Mouse (Mus musculus) thymus, adult 18-20 months (tissue): ENCODE measurements around the gene Ccdc167.
A peak's percentile ranks its signal among the peaks of the same experiment; 100 is the strongest.

Experiments used
- DNase-seq, 2 experiments: peaks; one replicate each; pipeline ENCODE4 v3.0.0; 2022; ENCODE audit warnings: mixed read lengths in 2 of 2

Gene Ccdc167

GRCm38 (mm10) chr17:29684275-29684674 is 32.6 kb downstream of the Ccdc167 start:
- DNase-seq: no peak

GRCm38 (mm10) chr17:29683127-29683526 is 33.7 kb downstream of the Ccdc167 start:
- no peak for DNase-seq

GRCm38 (mm10) chr17:29682261-29682660 is 34.6 kb downstream of the Ccdc167 start:
- no peak for DNase-seq

DNA sequence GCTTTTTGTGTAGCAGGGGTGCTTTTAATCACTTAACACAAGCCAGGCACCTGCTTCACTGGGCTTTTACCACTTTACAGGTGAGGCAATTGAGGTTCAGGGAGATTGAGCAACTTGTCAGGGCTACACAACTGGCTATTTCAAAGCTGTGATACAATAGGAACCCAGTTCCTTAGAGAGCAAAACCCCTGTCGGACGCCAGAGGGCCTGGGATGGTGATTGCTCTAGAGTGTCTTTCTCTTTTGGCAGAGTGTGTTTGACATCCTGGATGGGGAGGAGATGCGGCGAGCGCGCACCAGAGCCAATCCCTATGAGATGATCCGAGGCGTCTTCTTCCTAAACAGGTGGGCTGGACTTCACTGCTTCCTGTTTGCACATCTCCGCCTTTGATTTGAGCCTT is 35.2 kb downstream of the Ccdc167 start:
- no peak for DNase-seq

DNA sequence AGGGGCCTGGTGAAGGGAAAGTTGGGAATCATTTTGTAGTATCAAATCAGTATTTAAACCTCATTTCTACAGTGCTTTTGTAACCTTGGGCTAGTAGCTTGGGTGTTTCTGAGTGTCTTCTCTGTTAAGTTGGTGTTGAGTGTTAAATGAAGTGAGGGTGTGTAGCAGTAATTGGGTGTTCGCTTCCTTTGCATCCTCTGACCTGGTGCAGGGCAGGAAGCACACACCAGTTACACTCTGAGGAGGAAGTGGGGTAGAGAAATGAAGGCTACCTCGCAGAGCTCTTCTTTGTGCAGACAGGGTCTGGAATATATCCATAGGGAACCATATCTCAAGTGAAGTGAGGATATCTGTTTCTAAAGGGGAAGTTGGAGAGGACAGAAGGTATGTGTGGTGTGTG is 35.9 kb downstream of the Ccdc167 start:
- no peak for DNase-seq

- DNase-seq: no peak
Measured at GRCm38 (mm10) chr17:29680174-29680573, 36.7 kb downstream of the Ccdc167 start.

DNA sequence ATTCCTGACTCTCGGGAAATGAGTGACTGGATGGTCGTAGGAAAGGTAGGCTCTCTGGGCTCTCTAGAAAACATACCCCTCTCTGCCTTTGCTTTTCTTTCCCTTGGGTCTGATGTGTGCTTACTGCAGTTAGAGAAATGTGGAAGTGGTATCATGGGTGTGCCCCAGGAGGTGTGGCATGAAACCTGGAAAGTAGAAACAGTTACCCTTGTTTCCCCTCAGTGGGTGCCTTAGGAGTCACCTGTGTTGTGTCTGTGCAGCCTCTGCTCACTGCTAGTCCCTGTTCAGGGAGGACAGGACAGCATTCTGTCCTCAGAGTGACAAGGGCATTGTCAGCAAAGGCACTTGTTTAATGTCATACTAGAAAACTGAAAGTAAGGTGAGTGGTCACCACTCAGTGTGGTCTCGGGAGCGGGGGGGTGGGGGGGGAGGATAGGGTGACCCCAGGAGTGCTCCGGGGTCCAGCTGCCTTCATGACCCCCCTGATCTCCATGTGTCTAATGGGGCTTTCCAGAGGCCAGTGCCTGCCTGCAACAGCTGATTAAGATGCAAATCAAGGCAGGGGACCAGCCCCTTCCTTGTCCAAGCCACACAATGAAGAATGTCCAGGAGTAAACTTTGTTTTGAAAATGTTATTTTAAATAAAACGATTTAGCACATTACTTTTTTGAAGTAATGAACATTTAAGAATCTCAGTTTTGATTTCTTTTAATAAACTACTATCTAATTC is 37.6 kb downstream of the Ccdc167 start:
- no peak for DNase-seq

- DNase-seq: no peak
Measured at GRCm38 (mm10) chr17:29678526-29678925, 38.3 kb downstream of the Ccdc167 start.

DNA sequence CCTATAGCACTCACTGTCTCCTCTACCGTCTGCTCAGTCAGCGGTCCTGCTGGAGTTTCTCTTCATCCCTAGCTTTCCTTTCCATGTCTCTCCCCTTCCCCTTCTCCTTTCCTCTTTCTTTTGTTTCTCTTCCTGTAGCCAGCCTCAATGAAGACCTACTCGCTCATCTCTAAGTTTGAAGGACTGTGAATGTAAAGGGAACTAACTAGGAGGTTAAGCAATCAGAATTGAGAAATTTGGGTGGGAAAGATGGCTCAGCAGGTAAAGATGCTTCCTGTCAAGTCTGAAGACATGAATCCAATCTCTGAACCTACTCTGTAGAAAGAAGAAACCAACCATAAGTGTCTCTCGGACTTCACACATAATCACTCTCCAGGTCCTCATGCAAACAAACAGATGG is 43.5 kb downstream of the Ccdc167 start:
- DNase-seq: no peak

DNA sequence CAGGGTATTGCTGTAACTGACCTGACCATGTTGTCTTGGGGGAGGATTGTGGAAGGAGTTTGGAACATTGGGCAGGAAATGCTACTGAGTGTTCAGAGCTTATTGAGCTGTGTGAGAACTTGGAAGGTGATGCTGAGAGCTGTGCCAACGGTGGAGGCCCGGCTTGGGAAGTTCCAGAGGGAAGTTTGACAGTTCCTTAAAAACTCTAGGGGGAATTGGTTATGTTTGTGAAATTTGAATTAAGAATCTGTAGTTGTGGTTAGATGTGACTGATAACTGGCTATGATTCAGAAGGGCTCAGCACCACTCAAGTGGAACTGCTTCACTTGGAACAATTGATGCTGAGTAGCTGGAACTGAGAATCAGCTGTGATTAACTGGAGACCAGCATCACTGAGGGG is 45.8 kb downstream of the Ccdc167 start:
- no peak for DNase-seq

DNA sequence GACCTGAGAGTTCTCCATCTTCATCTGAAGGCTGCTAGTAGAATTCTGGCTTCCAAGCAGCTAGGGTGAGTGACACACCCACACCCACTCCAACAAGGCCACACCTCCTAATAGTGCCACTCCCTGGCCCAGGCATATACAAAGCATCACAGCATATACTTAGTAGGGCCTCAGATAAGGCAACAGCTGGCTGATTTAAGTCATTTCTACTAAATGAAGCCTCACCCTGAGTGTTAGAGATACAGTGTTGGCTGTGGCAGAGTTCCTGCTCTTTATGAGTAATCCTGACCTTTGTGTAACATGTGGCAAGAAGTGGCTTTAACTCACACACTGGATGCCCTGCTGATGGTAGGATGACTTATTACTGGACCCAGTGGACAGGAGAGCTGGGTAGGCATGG is 46.9 kb downstream of the Ccdc167 start:
- no peak for DNase-seq

DNA sequence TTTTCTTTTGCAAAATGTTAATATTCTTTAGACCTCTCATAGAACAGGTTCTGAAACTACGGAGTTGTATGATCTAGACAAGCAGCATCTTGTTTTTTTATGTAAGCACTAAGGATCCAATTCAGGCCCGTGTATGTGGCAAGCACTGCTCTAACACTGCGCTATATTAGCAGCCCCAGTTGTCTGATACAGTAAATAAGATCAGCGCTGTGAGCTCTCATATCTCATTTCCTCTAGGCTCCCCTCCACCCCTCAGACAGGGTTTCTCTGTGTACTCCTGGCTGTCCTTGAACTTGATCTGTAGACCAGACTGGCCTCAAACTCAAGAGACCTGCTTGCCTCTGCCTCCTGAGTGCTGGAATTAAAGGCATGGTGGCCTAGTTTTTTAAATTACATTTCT is 47.8 kb downstream of the Ccdc167 start:
- DNase-seq: no peak

DNA sequence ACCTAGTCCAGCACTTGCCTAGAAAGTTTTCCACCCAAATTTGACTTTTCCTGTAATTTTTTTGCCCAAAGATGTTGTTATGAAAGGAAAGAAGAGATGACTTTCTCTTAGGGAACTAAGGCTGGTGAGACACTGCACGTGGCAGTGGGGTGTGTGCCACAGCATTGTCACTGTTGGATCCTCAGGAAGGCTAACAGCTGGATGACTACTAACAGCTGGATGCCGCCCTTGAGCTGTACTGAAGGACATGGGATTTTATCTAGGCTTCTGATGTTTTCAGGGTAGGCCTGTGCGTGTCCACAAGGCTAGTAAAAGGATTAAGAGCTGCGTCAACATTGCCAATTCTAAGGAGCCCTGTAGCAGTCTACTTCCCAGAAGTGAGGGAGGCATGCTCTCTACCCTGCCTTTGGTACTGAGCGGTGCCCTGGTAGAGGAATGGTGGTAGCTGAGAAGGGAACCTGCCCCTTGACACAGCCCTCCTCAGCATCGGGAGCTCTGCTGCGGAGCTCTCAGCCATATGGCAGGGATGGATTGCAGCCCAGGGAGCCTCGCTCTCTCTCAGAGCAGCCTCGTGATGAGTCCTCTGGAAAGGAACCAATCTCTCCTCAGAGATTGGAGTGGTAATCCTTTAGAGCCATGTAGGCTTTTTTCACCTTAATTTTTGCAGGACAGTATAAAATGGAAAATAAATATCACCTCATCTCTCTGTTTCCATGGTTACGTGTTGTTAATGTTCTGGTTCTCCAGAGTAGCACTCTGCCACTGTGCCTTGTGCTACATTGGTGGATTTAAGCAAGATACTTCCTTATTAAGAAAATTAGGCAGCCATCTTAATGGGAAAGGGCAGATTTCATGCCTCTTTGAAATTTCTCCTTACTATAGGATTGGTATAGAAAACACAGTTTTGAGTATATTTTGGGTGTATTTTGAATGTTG is 48.5 kb downstream of the Ccdc167 start:
- no peak for DNase-seq

DNA sequence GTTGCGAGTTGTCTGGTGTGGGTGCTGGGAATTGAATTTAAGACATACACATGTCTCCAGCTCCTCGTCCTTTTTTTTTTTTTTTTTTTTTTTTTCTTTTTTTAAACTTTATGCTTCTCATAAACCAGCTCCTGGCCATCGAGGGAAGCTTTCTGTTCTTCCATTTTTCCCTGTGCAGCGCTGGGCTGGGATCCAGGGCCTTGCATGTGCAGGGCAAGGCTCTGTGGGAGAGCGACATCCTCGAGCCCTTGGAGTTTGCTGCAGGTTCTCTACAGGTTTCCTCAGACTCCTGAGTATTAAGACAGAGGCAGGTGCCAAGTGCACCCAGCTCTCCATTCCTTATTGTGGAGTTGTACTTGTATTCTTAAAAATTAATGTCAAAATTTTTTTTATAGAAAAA is 54.7 kb downstream of the Ccdc167 start:
- no peak for DNase-seq

DNA sequence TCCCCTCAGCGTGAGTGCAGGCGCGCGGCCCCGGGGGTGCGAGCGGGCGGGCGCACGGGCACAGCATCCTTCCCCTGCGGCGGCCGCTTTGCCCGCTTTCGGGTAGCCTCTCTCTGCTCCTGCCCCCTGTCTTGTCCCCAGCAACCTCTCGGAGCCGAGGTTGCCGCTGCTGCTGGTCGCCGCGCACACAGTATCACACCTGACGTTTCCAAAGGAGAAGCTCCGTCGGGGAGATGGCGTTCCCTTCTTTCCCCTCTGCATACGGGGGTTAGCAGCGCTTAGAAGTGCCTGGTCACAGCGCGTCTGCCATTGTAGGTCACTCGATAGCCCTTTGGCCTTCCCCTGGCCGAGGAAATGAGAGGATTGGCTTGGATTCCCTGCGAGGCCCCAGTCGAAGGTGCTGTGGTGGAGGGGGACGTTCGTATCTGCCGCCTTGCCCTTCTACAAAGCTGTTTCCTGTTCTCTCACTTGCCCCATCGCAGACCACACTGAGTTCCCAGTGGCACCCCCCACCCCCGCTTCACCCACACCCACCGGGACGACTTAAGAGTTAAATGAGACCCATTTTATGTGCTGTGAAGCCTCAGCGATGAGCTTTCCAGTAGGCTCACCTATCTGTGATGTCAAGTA is 56.0 kb downstream of the Ccdc167 start:
- DNase-seq: peak; percentile 24 to 42

DNA sequence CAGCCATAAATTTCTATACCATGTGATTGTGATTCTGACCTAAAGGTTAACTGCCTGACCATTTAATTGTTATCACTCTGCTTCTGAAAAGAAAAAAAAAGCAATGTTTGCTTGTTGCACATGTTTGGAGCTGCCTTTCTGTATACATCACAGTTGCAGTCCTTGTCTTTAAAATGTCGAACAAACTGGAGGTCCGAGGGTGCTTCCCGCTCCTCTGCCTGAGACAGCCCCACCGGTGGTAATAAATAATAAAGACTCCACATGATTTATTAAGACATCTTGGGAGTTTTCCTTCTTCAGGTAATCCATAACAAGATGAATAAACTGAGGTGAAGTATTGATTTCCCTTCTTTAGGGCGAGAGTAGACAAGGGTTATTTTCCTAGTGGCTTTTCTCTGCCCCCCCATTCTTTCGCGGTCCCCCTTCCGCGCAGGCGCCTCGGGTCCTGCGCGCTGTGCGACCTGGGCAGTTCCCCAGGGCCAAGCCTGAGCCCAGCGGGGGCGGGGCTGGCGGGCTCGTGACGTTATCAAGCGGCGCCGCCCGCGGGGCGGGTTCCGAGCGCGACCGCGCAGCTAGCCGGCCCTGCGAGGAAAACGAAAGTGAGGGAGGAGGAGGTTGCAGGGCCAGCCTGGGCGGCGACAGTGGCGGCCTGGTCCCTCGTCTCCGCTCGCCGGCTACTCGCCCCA is 56.6 kb downstream of the Ccdc167 start, which contains the start of gene Cmtr1:
Cmtr1 (plus strand) TSS at position 520 of the 686 bp plus-strand sequence.
- peak; percentile 88 to 89 for DNase-seq

DNA sequence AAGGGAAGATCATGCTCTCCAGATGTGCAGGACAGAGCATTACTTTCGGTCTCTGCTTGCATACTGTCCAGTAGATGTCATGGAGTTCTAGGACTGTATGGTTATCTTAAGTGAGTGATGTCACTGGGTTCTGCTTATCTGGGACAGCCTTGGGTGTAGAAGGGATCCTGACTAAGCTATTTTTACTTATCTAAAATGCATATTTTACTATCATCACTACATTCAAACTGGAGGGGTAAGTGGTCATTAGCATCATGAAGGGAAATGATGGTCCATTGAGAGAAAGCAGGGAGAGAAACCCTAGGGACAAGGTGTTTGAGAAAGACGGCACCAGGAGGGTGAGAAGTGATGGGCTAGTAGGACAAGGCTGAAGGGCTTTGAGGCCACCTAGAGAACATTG is 58.6 kb downstream of the Ccdc167 start:
- DNase-seq: no peak

DNA sequence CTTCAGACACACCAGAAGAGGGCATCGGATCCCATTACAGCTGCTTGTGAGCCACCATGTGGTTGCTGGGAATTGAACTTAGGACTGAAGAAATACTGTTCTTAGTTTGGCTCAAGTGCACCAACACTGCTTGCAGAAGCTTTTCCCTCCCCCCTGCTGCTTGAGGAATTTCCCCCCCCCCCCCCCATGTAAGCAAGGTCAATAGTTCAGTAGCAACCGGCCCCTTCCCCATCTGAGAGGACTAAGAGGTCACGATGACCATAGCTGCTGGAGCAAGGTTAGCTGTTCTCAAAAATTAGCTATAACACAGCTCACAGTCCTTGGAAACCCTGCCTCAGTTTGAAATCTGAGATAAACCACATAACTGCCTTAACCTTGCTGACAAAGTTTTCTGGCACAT is 74.6 kb downstream of the Ccdc167 start:
- no peak for DNase-seq

DNA sequence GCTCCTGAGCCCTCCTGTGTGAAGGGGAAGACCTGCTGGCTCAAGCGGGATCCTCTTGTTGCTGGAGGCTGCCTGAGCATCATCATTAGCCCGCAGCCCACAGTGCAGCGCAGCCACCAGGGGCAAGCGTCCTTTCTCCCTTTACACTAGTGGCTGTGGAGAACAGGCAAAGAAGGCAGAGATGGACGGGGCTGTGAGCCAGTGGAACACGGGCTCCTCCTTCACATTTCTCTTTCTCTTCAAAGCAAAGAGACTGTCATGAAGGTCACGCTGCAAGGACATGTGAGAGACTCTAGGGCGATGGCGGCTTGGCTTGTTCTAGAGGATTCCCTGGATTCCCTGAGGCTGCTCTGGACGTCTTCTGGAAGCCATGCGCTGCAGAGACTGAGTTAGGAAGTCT is 75.9 kb downstream of the Ccdc167 start:
- no peak for DNase-seq

DNA sequence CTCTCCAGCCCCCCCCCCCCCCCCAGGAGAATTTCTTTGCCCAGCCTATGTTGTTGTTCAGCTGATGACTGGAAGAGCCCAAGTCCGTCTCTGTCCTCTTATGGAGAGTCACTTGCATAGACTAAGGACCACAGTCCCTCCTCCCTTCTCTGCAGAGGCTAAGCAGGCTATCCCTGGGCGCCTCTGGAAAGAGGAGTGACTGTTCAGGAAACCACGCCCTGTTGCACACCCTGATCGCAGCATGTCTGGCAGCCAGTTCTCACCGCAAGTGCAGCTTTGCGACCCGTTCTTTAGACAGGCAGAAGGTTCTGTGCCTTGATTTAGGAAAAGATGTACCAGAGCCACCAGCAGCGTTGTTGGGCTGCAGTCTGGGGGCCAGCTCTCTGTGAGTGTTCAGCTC is 78.9 kb downstream of the Ccdc167 start:
- no peak for DNase-seq

DNA sequence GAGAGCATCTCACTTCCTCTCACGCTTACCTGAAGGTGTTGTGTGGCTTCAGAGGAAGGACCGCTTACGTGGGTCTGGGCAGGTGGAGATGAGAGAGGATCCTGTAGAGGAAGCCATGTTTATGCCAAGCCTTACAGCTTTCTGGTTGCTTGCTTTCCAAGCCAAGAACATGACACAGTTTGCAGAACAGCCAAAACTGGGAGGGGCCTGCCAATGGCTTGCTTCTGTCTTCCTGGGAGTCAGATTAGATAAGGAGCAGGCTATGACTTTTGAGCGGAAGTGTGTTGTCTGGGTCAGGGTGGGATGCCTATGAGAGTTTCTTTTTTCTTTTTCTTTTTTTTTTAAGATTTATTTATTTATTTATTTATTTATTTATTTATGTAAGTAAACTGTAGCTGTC is 79.5 kb downstream of the Ccdc167 start:
- no peak for DNase-seq
